Mouse (Mus musculus) C2C12 (cell line): ENCODE results near the gene Ptpru. TPM values are rescaled to one million over a fixed set of nuclear protein-coding genes. Genes with fewer than 3 reads are reported as not detected.

Experiments
- H3K27me3 ChIP-seq: one replicate; pipeline ENCODE4 v1.6.1; 2011; ENCODE audit not compliant: control insufficient read depth, insufficient read depth, insufficient read length
- H3K36me3 ChIP-seq: one replicate; pipeline ENCODE4 v1.6.1; 2011; ENCODE audit not compliant: control insufficient read depth, insufficient read depth
- H3K4me3 ChIP-seq: one replicate; pipeline ENCODE4 v1.5.1; 2011; ENCODE audit warnings: mild to moderate bottlenecking, control low read depth; ENCODE audit not compliant: poor library complexity, insufficient read depth, severe bottlenecking
- H3K79me2 ChIP-seq: one replicate; pipeline ENCODE4 v1.6.1; 2011; ENCODE audit not compliant: control insufficient read depth, insufficient read depth
- H3K79me3 ChIP-seq: one replicate; pipeline ENCODE4 v1.6.1; 2011; ENCODE audit warnings: low read depth, control low read depth
- H3ac ChIP-seq: one replicate; pipeline ENCODE3; 2011; ENCODE audit warnings: low read depth; ENCODE audit not compliant: control insufficient read depth, insufficient read length
- CEBPB ChIP-seq: IDR thresholded peaks from one replicate; pipeline ENCODE4 v1.6.1; 2011; ENCODE audit warnings: low read depth, mild to moderate bottlenecking, control low read depth, moderate library complexity
- CTCF ChIP-seq: IDR thresholded peaks from one replicate; pipeline ENCODE4 v1.5.1; 2011; ENCODE audit not compliant: control insufficient read depth, insufficient read depth, insufficient read length
- FOSL1 ChIP-seq: IDR thresholded peaks from one replicate; pipeline ENCODE4 v1.8.0; 2011; ENCODE audit warnings: mild to moderate bottlenecking, low read length; ENCODE audit not compliant: poor library complexity, insufficient read depth, severe bottlenecking
- MAX ChIP-seq: IDR thresholded peaks from one replicate; pipeline ENCODE4 v1.6.1; 2011; ENCODE audit warnings: mild to moderate bottlenecking, control low read depth
- MYOD1 ChIP-seq: IDR thresholded peaks from one replicate; pipeline ENCODE4 v1.6.1; 2011; ENCODE audit warnings: low read depth; ENCODE audit not compliant: control insufficient read depth, insufficient read length
- MYOG ChIP-seq: IDR thresholded peaks from one replicate; pipeline ENCODE4 v1.6.1; 2011; ENCODE audit not compliant: control insufficient read depth, insufficient read length; ENCODE audit errors: extremely low read depth
- USF1 ChIP-seq: IDR thresholded peaks from one replicate; pipeline ENCODE4 v1.6.1; 2011; ENCODE audit warnings: low read depth, mild to moderate bottlenecking, control low read depth, moderate library complexity
- polyA plus RNA-seq: library from polyadenylated mRNA; unstranded; fragments of >200 nt; fragmentation: generic; extraction: Trizol; gene quantifications from one replicate; pipeline ENCODE4 v1.2.1, GENCODE M21; 2012; ENCODE audit warnings: missing spikeins

Ptpru gene
- polyA plus RNA-seq, 1 experiment: 0.07 TPM

GRCm38 (mm10) chr4:131762211-131762784 lies 75.8 kb downstream of the Ptpru start:
- no peaks in the 10 kb centered on the region for H3K36me3 ChIP-seq
- no peaks in the 10 kb centered on the region for H3K79me2 ChIP-seq
- no peak overlapping the region for H3K4me3 ChIP-seq
- no peaks in the 10 kb centered on the region for H3K27me3 ChIP-seq
- TF ChIP-seq FOSL1: no peak
- no peak for TF ChIP-seq MYOD1
- H3ac ChIP-seq: no peak overlapping the region
- no peaks in the 10 kb centered on the region for H3K79me3 ChIP-seq

DNA sequence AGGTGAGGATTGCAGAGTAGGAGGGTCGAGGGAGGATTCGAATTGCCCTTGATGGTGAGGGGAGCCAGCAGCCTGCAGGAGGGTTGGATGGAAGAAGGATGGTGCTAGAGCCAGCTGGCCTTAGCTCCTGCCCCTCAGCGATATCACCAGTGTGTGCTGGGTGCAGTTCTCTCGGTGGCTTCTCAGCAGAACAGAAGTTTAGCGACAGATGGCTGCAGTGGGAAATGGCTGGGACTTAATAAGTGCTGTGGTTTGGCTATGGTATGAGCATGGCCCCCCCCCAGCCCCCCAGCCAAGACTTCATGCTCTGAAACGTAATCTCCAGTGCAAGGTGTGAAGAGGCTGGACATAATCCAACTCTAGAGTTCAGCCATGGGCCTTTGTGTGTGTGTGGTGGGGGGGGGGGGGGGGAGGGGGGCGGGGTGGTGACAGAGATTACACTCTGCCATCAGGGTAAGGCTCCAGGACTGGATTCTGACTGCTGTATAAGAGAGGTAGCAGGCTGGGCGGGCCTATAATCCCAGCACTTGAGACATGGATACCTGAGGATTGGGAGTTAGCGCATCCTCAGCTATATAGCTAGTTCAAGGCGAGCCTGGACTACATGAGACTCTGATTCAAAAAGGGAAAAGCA lies 85.8 kb downstream of the Ptpru start:
- Histone ChIP-seq H3K79me3 (no peaks in the 10 kb centered on the region), H3K4me3 (no peak overlapping the region), H3K79me2 (no peaks in the 10 kb centered on the region), H3K27me3 (no peaks in the 10 kb centered on the region), H3K36me3 (no peaks in the 10 kb centered on the region), H3ac (no peak overlapping the region)
- no peak for TF ChIP-seq CEBPB

- TF ChIP-seq MAX (no peak), CTCF (no peak), FOSL1 (no peak), MYOD1 (no peak), USF1 (no peak), MYOG (no peak), CEBPB (no peak)
- Histone ChIP-seq H3K27me3 (no peaks in the 10 kb centered on the region), H3ac (no peak overlapping the region), H3K79me3 (no peaks in the 10 kb centered on the region), H3K4me3 (no peak overlapping the region), H3K36me3 (no peaks in the 10 kb centered on the region), H3K79me2 (no peaks in the 10 kb centered on the region)
Measured at GRCm38 (mm10) chr4:131751561-131751960, 86.5 kb downstream of the Ptpru start.

DNA sequence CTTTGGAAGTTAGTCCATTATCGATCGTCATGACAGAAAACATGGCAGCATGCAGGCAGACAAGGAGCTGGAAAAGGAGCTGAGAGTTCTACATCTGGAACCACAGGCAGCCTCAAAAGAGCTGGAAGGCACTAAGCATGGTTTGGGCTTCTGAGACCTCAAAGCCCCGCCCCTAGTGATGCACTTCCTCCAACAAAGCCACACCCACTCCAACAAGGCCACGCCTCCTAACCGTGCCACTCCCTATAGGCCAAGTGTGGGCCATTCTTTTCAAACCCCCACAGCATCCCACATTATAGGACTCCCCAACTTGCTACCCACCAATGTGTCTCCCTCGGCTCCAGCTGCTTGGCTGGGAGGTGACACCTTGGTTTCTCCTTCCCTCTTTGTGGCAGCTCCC lies 88.3 kb downstream of the Ptpru start:
- Histone ChIP-seq H3K27me3 (no peaks in the 10 kb centered on the region), H3K79me2 (no peaks in the 10 kb centered on the region), H3ac (no peak overlapping the region), H3K36me3 (no peaks in the 10 kb centered on the region), H3K79me3 (no peaks in the 10 kb centered on the region), H3K4me3 (no peak overlapping the region)
- no peak for TF ChIP-seq MYOG
- no peak for TF ChIP-seq USF1
- no peak for TF ChIP-seq MAX
- no peak for TF ChIP-seq CEBPB
- no peak for TF ChIP-seq CTCF
- TF ChIP-seq MYOD1: no peak
- no peak for TF ChIP-seq FOSL1

GRCm38 (mm10) chr4:131744685-131745043 lies 93.4 kb downstream of the Ptpru start:
- no peaks in the 10 kb centered on the region for H3K79me2 ChIP-seq
- no peak for TF ChIP-seq MAX
- no peak for TF ChIP-seq CTCF
- H3ac ChIP-seq: no peak overlapping the region
- H3K36me3 ChIP-seq: no peaks in the 10 kb centered on the region
- peaks cover 13% of the 10 kb centered on the region for H3K27me3 ChIP-seq
- no peaks in the 10 kb centered on the region for H3K79me3 ChIP-seq
- H3K4me3 ChIP-seq: no peak overlapping the region

GRCm38 (mm10) chr4:131743831-131744684 lies 94.0 kb downstream of the Ptpru start:
- TF ChIP-seq CEBPB (no peak), MYOD1 (no peak), CTCF (no peak)
- no peaks in the 10 kb centered on the region for H3K36me3 ChIP-seq
- H3K79me2 ChIP-seq: no peaks in the 10 kb centered on the region
- H3ac ChIP-seq: no peak overlapping the region
- H3K79me3 ChIP-seq: no peaks in the 10 kb centered on the region
- peaks cover 15% of the 10 kb centered on the region for H3K27me3 ChIP-seq
- no peak overlapping the region for H3K4me3 ChIP-seq
